8 mouse cellular contexts compared by ENCODE assay signal in the genomic region with DNA sequence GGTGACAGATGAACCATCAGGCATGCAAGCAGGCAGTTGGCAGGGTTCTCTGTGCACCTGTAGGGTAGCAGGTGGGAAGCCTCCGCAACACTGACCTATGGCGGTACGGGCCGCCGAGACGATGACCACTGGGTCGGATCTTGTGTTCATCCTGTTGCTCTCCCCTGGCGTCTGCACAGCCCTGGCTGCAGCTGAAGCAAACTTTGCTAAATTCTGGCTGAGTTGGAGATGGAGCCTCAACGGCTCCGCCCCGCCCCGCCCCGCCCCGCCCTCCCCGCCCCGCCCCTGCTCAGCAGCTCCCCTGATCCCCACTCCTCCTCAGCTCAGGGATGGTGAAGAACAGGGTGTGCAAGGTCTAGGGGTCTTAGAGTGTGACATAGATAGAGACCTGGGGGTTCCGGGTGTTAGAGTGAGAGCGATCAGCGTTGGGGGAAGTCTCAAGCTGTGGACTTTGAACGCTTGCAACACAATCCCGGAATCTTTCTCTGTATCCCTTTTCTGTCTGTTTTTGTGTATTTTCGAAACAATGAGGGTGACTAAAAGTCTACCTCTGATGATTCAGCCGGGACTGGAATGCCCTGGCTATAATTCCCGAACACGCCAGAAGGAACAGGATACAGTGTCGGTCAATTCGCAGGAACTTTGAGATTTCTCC. TPM values are rescaled to one million over a fixed set of nuclear protein-coding genes. Genes with fewer than 3 reads are reported as not detected.
DNase-seq lines count a peak whose midpoint lies in the region; ATAC-seq lines count a peak whose summit lies in the region.

A gene (minus strand): TSS at position 450 of the 655 bp plus-strand sequence.

- peaks cover 34% of the 10 kb centered on the region for H3K36me3 ChIP-seq in forebrain, embryonic 10.5 days (replicated peaks)
- peaks cover 22% of the 10 kb centered on the region for H3K36me3 ChIP-seq in kidney, embryonic 14.5 days (ENCODE audit: control insufficient read depth, insufficient read depth, low read length)
- H3K36me3 ChIP-seq in midbrain, embryonic 11.5 days (ENCODE audit: control insufficient read depth, insufficient read depth, low read length): peaks cover 12% of the 10 kb centered on the region; the same call in 1 of the 2 replicates

- peak; percentile 86 for ATAC-seq in kidney, embryonic 14.5 days (ENCODE audit: low FRiP score, low TSS enrichment)
- ATAC-seq in midbrain, embryonic 11.5 days (ENCODE audit: low FRiP score): peak; percentile 71

- peak within 1 kb of the TSS; percentile 44; the same call in 1 of the 2 replicates for H3K27ac ChIP-seq in forebrain, embryonic 10.5 days
- H3K27ac ChIP-seq in kidney, embryonic 14.5 days (ENCODE audit: low read depth, low read length): no peak within 1 kb of the TSS
- no peak within 1 kb of the TSS for H3K27ac ChIP-seq in midbrain, embryonic 11.5 days (ENCODE audit: low read depth, low read length)

- peaks cover 36% of the 10 kb centered on the region for H3K4me1 ChIP-seq in forebrain, embryonic 10.5 days
- no peaks in the 10 kb centered on the region for H3K4me1 ChIP-seq in kidney, embryonic 14.5 days (ENCODE audit: control insufficient read depth, insufficient read depth, low read length)
- H3K4me1 ChIP-seq in midbrain, embryonic 11.5 days (ENCODE audit: control insufficient read depth, insufficient read depth, low read length): peaks cover 4% of the 10 kb centered on the region; the same call in 1 of the 2 replicates

- no peaks in the 10 kb centered on the region for H3K27me3 ChIP-seq in forebrain, embryonic 10.5 days (ENCODE audit: poor library complexity, severe bottlenecking)
- no peaks in the 10 kb centered on the region for H3K27me3 ChIP-seq in kidney, embryonic 14.5 days (ENCODE audit: control insufficient read depth, insufficient read depth, low read length)
- H3K27me3 ChIP-seq in midbrain, embryonic 11.5 days (ENCODE audit: control insufficient read depth, insufficient read depth, low read length): no peaks in the 10 kb centered on the region

- peak within 1 kb of the TSS; percentile 32 for H3K4me2 ChIP-seq in kidney, embryonic 14.5 days (replicated peaks; ENCODE audit: low read depth, low read length)
- H3K4me2 ChIP-seq in midbrain, embryonic 11.5 days: peak within 1 kb of the TSS; percentile 25

- peak; percentile 82 for DNase-seq in heart, adult 11 months
- no peak for DNase-seq in heart, adult 8-10 months (ENCODE audit: low spot score)
- DNase-seq in brain, adult 2 months (ENCODE audit: low read depth, low spot score): peak; percentile 66
- DNase-seq in forebrain, embryonic 10.5 days (ENCODE audit: extremely low spot score, low spot score): no peak
- peak; percentile 85 for DNase-seq in midbrain, embryonic 11.5 days (ENCODE audit: low spot score, missing footprints)
- no peak for DNase-seq in thymus, adult 18-20 months
- DNase-seq in MN1 (ENCODE audit: low spot score): no peak

- WGBS in forebrain, embryonic 10.5 days: 18% methylated on average over 27 of the region's 27 CpGs
- WGBS in kidney, embryonic 14.5 days: 12% methylated on average over 27 of the region's 27 CpGs
- whole genome bisulfite sequencing in midbrain, embryonic 11.5 days: 13% methylated on average over 27 of the region's 27 CpGs

- H3K9ac ChIP-seq in kidney, embryonic 14.5 days (ENCODE audit: low read depth, low read length): peak within 1 kb of the TSS; percentile 45; the same call in 1 of the 2 replicates
- peak within 1 kb of the TSS; percentile 30; the same call in 1 of the 2 replicates for H3K9ac ChIP-seq in midbrain, embryonic 11.5 days (ENCODE audit: low read length)

- peak within 1 kb of the TSS; percentile 42 for H3K4me3 ChIP-seq in forebrain, embryonic 10.5 days
- H3K4me3 ChIP-seq in kidney, embryonic 14.5 days (ENCODE audit: low read length): peak within 1 kb of the TSS; percentile 10
- H3K4me3 ChIP-seq in midbrain, embryonic 11.5 days (ENCODE audit: low read depth, low read length): peak within 1 kb of the TSS; percentile 0; the same call in 1 of the 2 replicates

- H3K9me3 ChIP-seq in forebrain, embryonic 10.5 days: no peaks in the 10 kb centered on the region
- no peaks in the 10 kb centered on the region for H3K9me3 ChIP-seq in kidney, embryonic 14.5 days (ENCODE audit: control insufficient read depth, low read length)
- no peaks in the 10 kb centered on the region for H3K9me3 ChIP-seq in midbrain, embryonic 11.5 days (ENCODE audit: control insufficient read depth, low read length)

RNA-seq across cellular contexts. Expression of the gene that starts here (rescaled TPM):
- under 1 TPM in 1 of 4 experiments, not detected in 3; 0.12 TPM for total RNA-seq in heart, adult 8-10 months (2022)
- polyA plus RNA-seq in forebrain, embryonic 10.5 days (2016; fragmentation: Nextera tagmentation; extraction: Ambion mirVana): 1.5 and 2.0 TPM in 2 replicates
- 0.61 and 0.76 TPM in 2 replicates for polyA plus RNA-seq in kidney, embryonic 14.5 days (2014; fragmentation: Nextera tagmentation; extraction: Ambion mirVana)
- 0.93 and 1.4 TPM in 2 replicates for polyA plus RNA-seq in midbrain, embryonic 11.5 days (2014; fragmentation: Nextera tagmentation; extraction: Ambion mirVana)

Comparison
In these comparisons a context has a peak if more than half of its experiments do, and no peak if none do; other contexts are left out.
1. DNase-seq: peak in heart, adult 11 months (single experiment), brain, adult 2 months (single experiment) and midbrain, embryonic 11.5 days (single experiment); none in heart, adult 8-10 months (single experiment), forebrain, embryonic 10.5 days (single experiment), thymus, adult 18-20 months (0 of 2) and MN1 (single experiment).
2. Peak in ATAC-seq, H3K4me3 ChIP-seq, H3K9ac ChIP-seq and H3K4me2 ChIP-seq in kidney, embryonic 14.5 days; RNA of the gene not detected or under 1 TPM.
3. Peak in every context shown above with its lines, with median percentiles within 50 percentile points of each other: H3K4me3 ChIP-seq.